Mouse (Mus musculus) activated CD4-positive, CD25-positive, alpha-beta regulatory T cell, adult 9 weeks (primary cell): ENCODE measurements around the gene H2al1i. TPM values are rescaled to one million over a fixed set of nuclear protein-coding genes. Genes with fewer than 3 reads are reported as not detected.

ENCODE experiments used
- polyA plus RNA-seq: library from polyadenylated mRNA; unstranded; fragments of 100-300 nt; shearing (Covaris generic); gene quantifications from one replicate; pipeline ENCODE4 v1.2.1, GENCODE M21; 2017

H2al1i gene
- not detected for polyA plus RNA-seq

DNA sequence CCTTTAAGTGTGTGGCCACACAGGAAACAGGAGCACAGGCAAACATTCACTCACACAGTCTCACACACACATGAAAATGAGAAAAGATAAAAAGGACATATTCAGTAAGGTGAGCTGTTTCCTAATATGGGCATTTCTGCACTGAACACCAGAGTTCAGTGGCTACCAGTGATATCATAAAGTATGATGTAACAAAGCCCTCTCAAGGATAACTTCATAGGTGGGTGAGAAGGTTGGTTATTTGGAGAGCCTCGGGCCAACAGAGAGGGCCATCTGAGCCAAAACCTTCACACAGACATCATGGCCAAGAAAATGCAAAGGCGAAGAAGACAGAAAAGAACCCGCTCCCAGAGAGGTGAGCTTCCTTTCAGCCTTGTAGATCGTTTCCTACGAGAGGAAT, at the start of gene H2al1i:
H2al1i (plus strand) TSS at position 301 of the 400 bp plus-strand sequence.

DNA sequence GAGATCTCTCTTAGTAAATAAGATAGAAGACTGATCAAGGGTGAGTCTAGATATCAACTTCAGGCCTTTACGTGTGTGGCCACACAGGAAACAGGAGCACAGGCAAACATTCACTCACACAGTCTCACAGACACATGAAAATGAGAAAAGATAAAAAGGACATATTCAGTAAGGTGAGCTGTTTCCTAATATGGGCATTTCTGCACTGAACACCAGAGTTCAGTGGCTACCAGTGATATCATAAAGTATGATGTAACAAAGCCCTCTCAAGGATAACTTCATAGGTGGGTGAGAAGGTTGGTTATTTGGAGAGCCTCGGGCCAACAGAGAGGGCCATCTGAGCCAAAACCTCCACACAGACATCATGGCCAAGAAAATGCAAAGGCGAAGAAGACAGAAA, 25.5 kb upstream of the H2al1i start, which contains the start of gene H2al1a:
H2al1a (plus strand) TSS at position 301 of the 400 bp plus-strand sequence.

DNA sequence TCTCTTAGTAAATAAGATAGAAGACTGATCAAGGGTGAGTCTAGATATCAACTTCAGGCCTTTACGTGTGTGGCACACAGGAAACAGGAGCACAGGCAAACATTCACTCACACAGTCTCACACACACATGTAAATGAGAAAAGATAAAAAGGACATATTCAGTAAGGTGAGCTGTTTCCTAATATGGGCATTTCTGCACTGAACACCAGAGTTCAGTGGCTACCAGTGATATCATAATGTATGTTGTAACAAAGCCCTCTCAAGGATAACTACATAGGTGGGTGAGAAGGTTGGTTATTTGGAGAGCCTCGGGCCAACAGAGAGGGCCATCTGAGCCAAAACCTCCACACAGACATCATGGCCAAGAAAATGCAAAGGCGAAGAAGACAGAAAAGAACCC, 22.3 kb upstream of the H2al1i start, which contains the start of gene H2al1b:
H2al1b (plus strand) TSS at position 301 of the 400 bp plus-strand sequence.

DNA sequence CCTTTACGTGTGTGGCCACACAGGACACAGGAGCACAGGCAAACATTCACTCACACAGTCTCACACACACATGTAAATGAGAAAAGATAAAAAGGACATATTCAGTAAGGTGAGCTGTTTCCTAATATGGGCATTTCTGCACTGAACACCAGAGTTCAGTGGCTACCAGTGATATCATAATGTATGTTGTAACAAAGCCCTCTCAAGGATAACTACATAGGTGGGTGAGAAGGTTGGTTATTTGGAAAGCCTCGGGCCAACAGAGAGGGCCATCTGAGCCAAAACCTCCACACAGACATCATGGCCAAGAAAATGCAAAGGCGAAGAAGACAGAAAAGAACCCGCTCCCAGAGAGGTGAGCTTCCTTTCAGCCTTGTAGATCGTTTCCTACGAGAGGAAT, 19.1 kb upstream of the H2al1i start, which contains the start of gene H2al1c:
H2al1c (plus strand) TSS at position 301 of the 400 bp plus-strand sequence.

DNA sequence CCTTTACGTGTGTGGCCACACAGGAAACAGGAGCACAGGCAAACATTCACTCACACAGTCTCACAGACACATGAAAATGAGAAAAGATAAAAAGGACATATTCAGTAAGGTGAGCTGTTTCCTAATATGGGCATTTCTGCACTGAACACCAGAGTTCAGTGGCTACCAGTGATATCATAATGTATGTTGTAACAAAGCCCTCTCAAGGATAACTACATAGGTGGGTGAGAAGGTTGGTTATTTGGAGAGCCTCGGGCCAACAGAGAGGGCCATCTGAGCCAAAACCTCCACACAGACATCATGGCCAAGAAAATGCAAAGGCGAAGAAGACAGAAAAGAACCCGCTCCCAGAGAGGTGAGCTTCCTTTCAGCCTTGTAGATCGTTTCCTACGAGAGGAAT, 15.9 kb upstream of the H2al1i start, which contains the start of gene H2al1d:
H2al1d (plus strand) TSS at position 301 of the 400 bp plus-strand sequence.

DNA sequence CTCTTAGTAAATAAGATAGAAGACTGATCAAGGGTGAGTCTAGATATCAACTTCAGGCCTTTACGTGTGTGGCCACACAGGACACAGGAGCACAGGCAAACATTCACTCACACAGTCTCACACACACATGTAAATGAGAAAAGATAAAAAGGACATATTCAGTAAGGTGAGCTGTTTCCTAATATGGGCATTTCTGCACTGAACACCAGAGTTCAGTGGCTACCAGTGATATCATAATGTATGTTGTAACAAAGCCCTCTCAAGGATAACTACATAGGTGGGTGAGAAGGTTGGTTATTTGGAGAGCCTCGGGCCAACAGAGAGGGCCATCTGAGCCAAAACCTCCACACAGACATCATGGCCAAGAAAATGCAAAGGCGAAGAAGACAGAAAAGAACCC, 12.8 kb upstream of the H2al1i start, which contains the start of gene H2al1e:
H2al1e (plus strand) TSS at position 301 of the 400 bp plus-strand sequence.

DNA sequence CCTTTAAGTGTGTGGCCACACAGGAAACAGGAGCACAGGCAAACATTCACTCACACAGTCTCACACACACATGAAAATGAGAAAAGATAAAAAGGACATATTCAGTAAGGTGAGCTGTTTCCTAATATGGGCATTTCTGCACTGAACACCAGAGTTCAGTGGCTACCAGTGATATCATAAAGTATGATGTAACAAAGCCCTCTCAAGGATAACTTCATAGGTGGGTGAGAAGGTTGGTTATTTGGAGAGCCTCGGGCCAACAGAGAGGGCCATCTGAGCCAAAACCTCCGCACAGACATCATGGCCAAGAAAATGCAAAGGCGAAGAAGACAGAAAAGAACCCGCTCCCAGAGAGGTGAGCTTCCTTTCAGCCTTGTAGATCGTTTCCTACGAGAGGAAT, 9.6 kb upstream of the H2al1i start, which contains the start of gene H2al1f:
H2al1f (plus strand) TSS at position 301 of the 400 bp plus-strand sequence.

DNA sequence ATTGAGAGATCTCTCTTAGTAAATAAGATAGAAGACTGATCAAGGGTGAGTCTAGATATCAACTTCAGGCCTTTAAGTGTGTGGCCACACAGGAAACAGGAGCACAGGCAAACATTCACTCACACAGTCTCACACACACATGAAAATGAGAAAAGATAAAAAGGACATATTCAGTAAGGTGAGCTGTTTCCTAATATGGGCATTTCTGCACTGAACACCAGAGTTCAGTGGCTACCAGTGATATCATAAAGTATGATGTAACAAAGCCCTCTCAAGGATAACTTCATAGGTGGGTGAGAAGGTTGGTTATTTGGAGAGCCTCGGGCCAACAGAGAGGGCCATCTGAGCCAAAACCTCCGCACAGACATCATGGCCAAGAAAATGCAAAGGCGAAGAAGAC, 6.5 kb upstream of the H2al1i start, which contains the start of gene H2al1g:
H2al1g (plus strand) TSS at position 301 of the 400 bp plus-strand sequence.

DNA sequence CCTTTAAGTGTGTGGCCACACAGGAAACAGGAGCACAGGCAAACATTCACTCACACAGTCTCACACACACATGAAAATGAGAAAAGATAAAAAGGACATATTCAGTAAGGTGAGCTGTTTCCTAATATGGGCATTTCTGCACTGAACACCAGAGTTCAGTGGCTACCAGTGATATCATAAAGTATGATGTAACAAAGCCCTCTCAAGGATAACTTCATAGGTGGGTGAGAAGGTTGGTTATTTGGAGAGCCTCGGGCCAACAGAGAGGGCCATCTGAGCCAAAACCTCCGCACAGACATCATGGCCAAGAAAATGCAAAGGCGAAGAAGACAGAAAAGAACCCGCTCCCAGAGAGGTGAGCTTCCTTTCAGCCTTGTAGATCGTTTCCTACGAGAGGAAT, 3.3 kb upstream of the H2al1i start, which contains the start of gene H2al1h:
H2al1h (plus strand) TSS at position 301 of the 400 bp plus-strand sequence.

DNA sequence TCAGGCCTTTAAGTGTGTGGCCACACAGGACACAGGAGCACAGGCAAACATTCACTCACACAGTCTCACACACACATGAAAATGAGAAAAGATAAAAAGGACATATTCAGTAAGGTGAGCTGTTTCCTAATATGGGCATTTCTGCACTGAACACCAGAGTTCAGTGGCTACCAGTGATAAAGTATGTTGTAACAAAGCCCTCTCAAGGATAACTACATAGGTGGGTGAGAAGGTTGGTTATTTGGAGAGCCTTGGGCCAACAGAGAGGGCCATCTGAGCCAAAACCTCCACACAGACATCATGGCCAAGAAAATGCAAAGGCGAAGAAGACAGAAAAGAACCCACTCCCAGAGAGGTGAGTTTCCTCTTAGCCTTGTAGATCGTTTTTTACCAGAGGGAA, 3.1 kb downstream of the H2al1i start, which contains the start of gene H2al1j:
H2al1j (plus strand) TSS at position 301 of the 400 bp plus-strand sequence.

Other genes with a start within 250 kb of the H2al1i start
- gene H2al1a, start 25.4 kb upstream of the H2al1i start, polyA plus RNA-seq: not detected
- not detected for gene H2al1b, start 22.2 kb upstream of the H2al1i start, polyA plus RNA-seq
- gene H2al1c, start 19.0 kb upstream of the H2al1i start, polyA plus RNA-seq: not detected
- gene H2al1d, start 15.8 kb upstream of the H2al1i start, polyA plus RNA-seq: not detected
- 0.60 TPM for gene H2al1e, start 12.7 kb upstream of the H2al1i start, polyA plus RNA-seq
- not detected for gene H2al1f, start 9.5 kb upstream of the H2al1i start, polyA plus RNA-seq
- not detected for gene H2al1g, start 6.4 kb upstream of the H2al1i start, polyA plus RNA-seq
- gene H2al1h, start 3.2 kb upstream of the H2al1i start, polyA plus RNA-seq: not detected
- not detected for gene H2al1j, start 3.2 kb downstream of the H2al1i start, polyA plus RNA-seq